Mouse (Mus musculus) heart, embryonic 11.5 days (tissue): Measurements from ENCODE around the gene Rcor2. TPM values are rescaled to one million over a fixed set of nuclear protein-coding genes. Genes with fewer than 3 reads are reported as not detected.
A peak's percentile ranks its signal among the peaks of the same experiment; 100 is the strongest.

Experiments
- ATAC-seq: fragments of 200-750 bp; cut with Nextera tagmentation; replicated peaks from 2 replicates; pipeline ENCODE4 v1.8.0; 2017; ENCODE audit warnings: moderate library complexity; ENCODE audit not compliant: insufficient number of reproducible peaks, low FRiP score, low TSS enrichment
- H3K27ac ChIP-seq: fragments of 300-500 bp; sonication (generic); 2 replicates; pipeline ENCODE4 v1.5.1; 2014; ENCODE audit warnings: mild to moderate bottlenecking, low read depth, low read length
- H3K27me3 ChIP-seq: fragments of 300-500 bp; sonication (generic); 2 replicates; pipeline ENCODE4 v1.6.1; 2014; ENCODE audit warnings: mild to moderate bottlenecking, low read length, mixed read lengths; ENCODE audit not compliant: control insufficient read depth, insufficient read depth
- H3K36me3 ChIP-seq: fragments of 300-500 bp; sonication (generic); 2 replicates; pipeline ENCODE4 v1.6.1; 2014; ENCODE audit warnings: mild to moderate bottlenecking, low read length, moderate library complexity, mixed read lengths; ENCODE audit not compliant: control insufficient read depth, insufficient read depth
- H3K4me1 ChIP-seq: fragments of 300-500 bp; sonication (generic); 2 replicates; pipeline ENCODE4 v1.6.1; 2014; ENCODE audit warnings: low read length; ENCODE audit not compliant: control insufficient read depth, insufficient read depth
- H3K4me2 ChIP-seq: fragments of 300-500 bp; sonication (generic); 2 replicates; pipeline ENCODE4 v1.6.1; 2014; ENCODE audit warnings: mild to moderate bottlenecking, moderate library complexity
- H3K4me3 ChIP-seq: fragments of 300-500 bp; sonication (generic); 2 replicates; pipeline ENCODE4 v1.5.1; 2014; ENCODE audit warnings: low read depth, low read length
- H3K9ac ChIP-seq: fragments of 300-500 bp; sonication (generic); 2 replicates; pipeline ENCODE4 v1.6.1; 2014; ENCODE audit warnings: mild to moderate bottlenecking, low read depth, low read length, moderate library complexity
- H3K9me3 ChIP-seq: fragments of 300-500 bp; sonication (generic); replicated peaks from 2 replicates; pipeline ENCODE4 v1.6.1; 2016; ENCODE audit warnings: low read length; ENCODE audit not compliant: control insufficient read depth
- WGBS: fragments of 180-500 bp; shearing (Covaris S2); extraction: QIAGEN DNeasy Blood & Tissue Kit; methylation state at CpG from one replicate; pipeline ENCODE4 v1.1.7; 2014; ENCODE audit not compliant: insufficient replicate concordance; 5-methylcytosine and 5-hydroxymethylcytosine counted together
- polyA plus RNA-seq: library from polyadenylated mRNA; unstranded; fragments of >200 nt; fragmentation: Nextera tagmentation; extraction: Ambion mirVana; gene quantifications from 2 replicates; pipeline ENCODE4 v1.2.1, GENCODE M21; 2014

Rcor2 gene
- polyA plus RNA-seq, 1 experiment from 2014 or later, result 9.5 TPM

GRCm38 (mm10) chr19:7234537-7235221, 32.4 kb upstream of the Rcor2 start:
- peaks cover 18% of the 10 kb centered on the region for H3K36me3 ChIP-seq

GRCm38 (mm10) chr19:7235461-7235860, 31.7 kb upstream of the Rcor2 start:
- H3K4me2 ChIP-seq, result no peak overlapping the region
- no peaks in the 10 kb centered on the region for H3K27me3 ChIP-seq
- H3K4me1 ChIP-seq, result peaks cover 9% of the 10 kb centered on the region
- 90% methylated on average over 9 of the region's 9 CpGs for WGBS
- H3K36me3 ChIP-seq, result peaks cover 17% of the 10 kb centered on the region
- H3K27ac ChIP-seq, result no peak overlapping the region
- no peak overlapping the region for H3K9ac ChIP-seq
- no peaks in the 10 kb centered on the region; the same call in 1 of the 2 replicates for H3K9me3 ChIP-seq
- no peak for ATAC-seq
- H3K4me3 ChIP-seq, result no peak overlapping the region

More at GRCm38 (mm10) chr19:7234537-7235221, 32.4 kb upstream of the Rcor2 start:
- Histone ChIP-seq H3K27me3 (no peaks in the 10 kb centered on the region), H3K4me3 (no peak overlapping the region), H3K27ac (no peak overlapping the region), H3K9ac (no peak overlapping the region), H3K9me3 (no peaks in the 10 kb centered on the region; the same call in 1 of the 2 replicates), H3K4me1 (peaks cover 3% of the 10 kb centered on the region), H3K4me2 (no peak overlapping the region)
- 0 out of 2 replicates have a peak, but pooled peaks have one; percentile 39 for ATAC-seq
- 69% methylated on average over 8 of the region's 8 CpGs for WGBS

- no peak overlapping the region for H3K27ac ChIP-seq
- no peaks in the 10 kb centered on the region for H3K27me3 ChIP-seq
- no peak for ATAC-seq
- no peak overlapping the region for H3K4me3 ChIP-seq
- 97% methylated on average over 2 of the region's 2 CpGs for WGBS
- no peaks in the 10 kb centered on the region; the same call in 1 of the 2 replicates for H3K9me3 ChIP-seq
- peaks cover 9% of the 10 kb centered on the region for H3K4me1 ChIP-seq
- H3K36me3 ChIP-seq, result peaks cover 17% of the 10 kb centered on the region
- H3K4me2 ChIP-seq, result no peak overlapping the region
- H3K9ac ChIP-seq, result no peak overlapping the region
These were observed 31.1 kb upstream of the Rcor2 start for GRCm38 (mm10) chr19:7236011-7236410.

GRCm38 (mm10) chr19:7236742-7237141, 30.4 kb upstream of the Rcor2 start:
- H3K9me3 ChIP-seq, result no peaks in the 10 kb centered on the region; the same call in 1 of the 2 replicates
- 85% methylated on average over 4 of the region's 4 CpGs for WGBS
- peaks cover 17% of the 10 kb centered on the region for H3K36me3 ChIP-seq

GRCm38 (mm10) chr19:7239574-7239973, 27.6 kb upstream of the Rcor2 start:
- H3K4me1 ChIP-seq, result peaks cover 9% of the 10 kb centered on the region
- peak overlapping the region; percentile 83 for H3K4me3 ChIP-seq
- 89% methylated on average over 3 of the region's 3 CpGs for WGBS
- peak overlapping the region; percentile 96 for H3K4me2 ChIP-seq
- ATAC-seq, result no peak
- H3K9ac ChIP-seq, result no peak overlapping the region; the same call in 1 of the 2 replicates
- H3K9me3 ChIP-seq, result no peaks in the 10 kb centered on the region; the same call in 1 of the 2 replicates
- no peaks in the 10 kb centered on the region for H3K27me3 ChIP-seq
- H3K27ac ChIP-seq, result no peak overlapping the region
- H3K36me3 ChIP-seq, result peaks cover 12% of the 10 kb centered on the region

More at GRCm38 (mm10) chr19:7236742-7237141, 30.4 kb upstream of the Rcor2 start:
- no peak overlapping the region for H3K27ac ChIP-seq
- H3K9ac ChIP-seq, result no peak overlapping the region
- no peak overlapping the region for H3K4me2 ChIP-seq
- ATAC-seq, result no peak
- no peak overlapping the region for H3K4me3 ChIP-seq
- peaks cover 9% of the 10 kb centered on the region for H3K4me1 ChIP-seq
- H3K27me3 ChIP-seq, result no peaks in the 10 kb centered on the region

GRCm38 (mm10) chr19:7240291-7240690, 26.8 kb upstream of the Rcor2 start:
- H3K27me3 ChIP-seq, result no peaks in the 10 kb centered on the region
- peaks cover 9% of the 10 kb centered on the region for H3K4me1 ChIP-seq
- H3K36me3 ChIP-seq, result peaks cover 12% of the 10 kb centered on the region
- WGBS, result 2% methylated on average over 13 of the region's 13 CpGs
- peak overlapping the region; percentile 96 for H3K4me2 ChIP-seq
- peak overlapping the region; percentile 83 for H3K27ac ChIP-seq
- H3K9me3 ChIP-seq, result no peaks in the 10 kb centered on the region; the same call in 1 of the 2 replicates
- peak overlapping the region; percentile 83 for H3K4me3 ChIP-seq
- H3K9ac ChIP-seq, result peak overlapping the region; percentile 89
- no peak for ATAC-seq

GRCm38 (mm10) chr19:7240782-7241690, 26.1 kb upstream of the Rcor2 start, which contains the start of gene Naa40:
Gene Naa40 (minus strand): TSS chr19:7241183.
- H3K4me3 ChIP-seq, result peak within 1 kb of the TSS; percentile 83
- H3K4me2 ChIP-seq, result peak within 1 kb of the TSS; percentile 96
- peak; percentile 93 for ATAC-seq
- peaks cover 9% of the 10 kb centered on the region for H3K36me3 ChIP-seq
- peak within 1 kb of the TSS; percentile 89 for H3K9ac ChIP-seq
- H3K27me3 ChIP-seq, result no peaks in the 10 kb centered on the region
- under 1% methylated on average over 80 of the region's 80 CpGs for WGBS
- H3K9me3 ChIP-seq, result no peaks in the 10 kb centered on the region
- H3K27ac ChIP-seq, result peak within 1 kb of the TSS; percentile 83
- H3K4me1 ChIP-seq, result peaks cover 9% of the 10 kb centered on the region

- ATAC-seq, result no peak
- 58% methylated on average over 3 of the region's 3 CpGs for WGBS
These were observed 21.1 kb upstream of the Rcor2 start for GRCm38 (mm10) chr19:7246021-7246420.

More at GRCm38 (mm10) chr19:7246021-7246420, 21.1 kb upstream of the Rcor2 start:
- Histone ChIP-seq H3K27ac (no peak overlapping the region), H3K4me2 (no peak overlapping the region), H3K9ac (no peak overlapping the region), H3K9me3 (no peaks in the 10 kb centered on the region), H3K27me3 (no peaks in the 10 kb centered on the region), H3K4me3 (no peak overlapping the region), H3K4me1 (no peaks in the 10 kb centered on the region), H3K36me3 (no peaks in the 10 kb centered on the region)
